ENCODE assay signal across 25 mouse cellular contexts in genomic region chr11:32913071-32913470, GRCm38 (mm10).
A peak's percentile ranks its signal among the peaks of the same experiment; 100 is the strongest.
DNase-seq lines count a peak whose midpoint lies in the region; ATAC-seq and TF ChIP-seq lines count a peak whose summit lies in the region.
"Had no signal": no experiment of that assay in that cellular context is flagged by ENCODE, and none has a peak within 500 bp of the region (broad histone marks: within the 10 kb centered on the region; RNA-seq: fewer than 3 reads in every experiment).

No protein-coding gene starts in this region.

- no peaks in the 10 kb centered on the region for H3K27me3 ChIP-seq in hindbrain, postnatal 0 days (ENCODE audit: insufficient read depth, low read length)
- H3K27me3 ChIP-seq in hindbrain, embryonic 12.5 days, result no peaks in the 10 kb centered on the region
- H3K27me3 ChIP-seq: forebrain, embryonic 13.5 days; hindbrain, embryonic 15.5 days had no signal

- 0 out of 2 replicates have a peak, but pooled peaks have one; percentile 32 for ATAC-seq in hindbrain, postnatal 0 days
- no peak for ATAC-seq in hindbrain, embryonic 12.5 days (ENCODE audit: low FRiP score)
- ATAC-seq: forebrain, embryonic 13.5 days; forebrain, embryonic 16.5 days; inflammation-experienced regulatory T-cells, adult 6 months; intestine, embryonic 16.5 days; Patski had no signal

- H3K4me1 ChIP-seq in hindbrain, postnatal 0 days (ENCODE audit: insufficient read depth, low read length), result no peaks in the 10 kb centered on the region; the same call in 1 of the 2 replicates
- H3K4me1 ChIP-seq in hindbrain, embryonic 12.5 days, result peaks cover 2% of the 10 kb centered on the region
- H3K4me1 ChIP-seq: hindbrain, embryonic 15.5 days had no signal

- no peak for TF ChIP-seq CTCF in hindbrain, postnatal 0 days (IDR thresholded peaks at IDR 0.05; ENCODE audit: low read depth)

- H3K4me3 ChIP-seq in hindbrain, postnatal 0 days (ENCODE audit: low read length), result no peak overlapping the region
- H3K4me3 ChIP-seq in hindbrain, embryonic 12.5 days, result no peak overlapping the region
- H3K4me3 ChIP-seq: forebrain, embryonic 10.5 days; forebrain, embryonic 13.5 days; heart, adult 2 months; heart, embryonic 10.5 days; heart, embryonic 13.5 days; hindbrain, embryonic 15.5 days had no signal

- H3K9me3 ChIP-seq in hindbrain, postnatal 0 days (ENCODE audit: low read length), result no peaks in the 10 kb centered on the region
- no peaks in the 10 kb centered on the region for H3K9me3 ChIP-seq in hindbrain, embryonic 12.5 days (replicated peaks)
- H3K9me3 ChIP-seq: forebrain, embryonic 10.5 days; forebrain, embryonic 13.5 days; heart, embryonic 10.5 days; heart, embryonic 13.5 days; hindbrain, embryonic 15.5 days had no signal

- no peak overlapping the region for H3K4me2 ChIP-seq in hindbrain, postnatal 0 days (ENCODE audit: low read depth, low read length)
- H3K4me2 ChIP-seq in hindbrain, embryonic 12.5 days (replicated peaks), result no peak overlapping the region
- H3K4me2 ChIP-seq: forebrain, embryonic 13.5 days; heart, embryonic 13.5 days; hindbrain, embryonic 15.5 days had no signal

- no peaks in the 10 kb centered on the region for H3K36me3 ChIP-seq in hindbrain, postnatal 0 days (ENCODE audit: insufficient read depth, low read length)
- H3K36me3 ChIP-seq in hindbrain, embryonic 12.5 days, result no peaks in the 10 kb centered on the region
- H3K36me3 ChIP-seq: forebrain, embryonic 10.5 days; heart, embryonic 10.5 days; heart, embryonic 13.5 days; hindbrain, embryonic 15.5 days had no signal

- DNase-seq in cerebellum, postnatal 14 days, result peak; percentile 67 to 74
- DNase-seq in cerebellum, adult 9-10 months, result no peak
- DNase-seq in hindbrain, postnatal 0 days (ENCODE audit: low spot score), result peak; percentile 49
- DNase-seq in 3T3-L1 (ENCODE audit: low read depth, low spot score) (peak; percentile 16), NIH3T3 (ENCODE audit: low read depth) (peak; percentile 64)
- DNase-seq in layer of hippocampus, postnatal 36 days, result no peak
- DNase-seq in ovary, postnatal 10 days (ENCODE audit: low spot score), result no peak
- DNase-seq: adrenal gland, postnatal 25 days; cerebellum, adult 11-12 months; cerebellum, adult 8-10 months; gastrocnemius, postnatal 10 days; gastrocnemius, postnatal 36 days; heart, adult 2 months; heart, postnatal 14 days; heart, postnatal 4 days had no signal

- H3K27ac ChIP-seq in hindbrain, postnatal 0 days, result no peak overlapping the region
- H3K27ac ChIP-seq in hindbrain, embryonic 12.5 days, result no peak overlapping the region
- H3K27ac ChIP-seq: forebrain, embryonic 10.5 days; forebrain, embryonic 13.5 days; heart, adult 2 months; heart, embryonic 10.5 days; heart, embryonic 13.5 days; hindbrain, embryonic 15.5 days had no signal

- H3K9ac ChIP-seq in hindbrain, postnatal 0 days (replicated peaks; ENCODE audit: low read length), result no peak overlapping the region
- H3K9ac ChIP-seq in hindbrain, embryonic 12.5 days, result no peak overlapping the region
- H3K9ac ChIP-seq: forebrain, embryonic 13.5 days; heart, embryonic 13.5 days; hindbrain, embryonic 15.5 days had no signal

- 42% methylated on average over 3 of the region's 3 CpGs for WGBS in hindbrain, postnatal 0 days
- WGBS in hindbrain, embryonic 12.5 days, result 89% methylated on average over 3 of the region's 3 CpGs

Comparison
In these comparisons a context has a peak if more than half of its experiments do, and no peak if none do; other contexts are left out.
1. DNase-seq: peak in cerebellum, postnatal 14 days (2 of 2), hindbrain, postnatal 0 days (single experiment), 3T3-L1 (single experiment) and NIH3T3 (single experiment); none in cerebellum, adult 9-10 months (single experiment), layer of hippocampus, postnatal 36 days (0 of 2) and ovary, postnatal 10 days (single experiment).